Mouse (Mus musculus): ENCODE measurements around the gene Pxdc1.

DNA sequence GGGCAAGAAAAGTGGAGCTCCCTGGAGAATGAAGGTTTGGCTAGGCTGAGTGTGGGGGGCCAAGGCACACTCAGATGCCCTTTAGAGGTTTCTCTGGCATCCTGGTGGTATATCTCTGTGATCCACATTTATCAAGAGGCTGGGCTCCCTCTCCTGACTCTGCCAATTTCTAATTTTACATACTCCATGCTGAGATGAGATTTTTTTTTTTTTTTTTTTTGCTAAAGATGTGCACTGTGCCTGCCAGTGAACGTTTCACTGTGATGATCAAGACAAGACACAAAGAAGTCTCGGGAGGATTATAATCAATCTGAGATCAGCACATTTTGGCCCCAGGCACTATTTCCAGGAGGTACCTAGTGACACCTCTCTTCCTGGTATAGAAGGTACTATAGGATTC lies 46.2 kb downstream of the Pxdc1 start:
- no peak for TF ChIP-seq MYOD1 (IDR thresholded peaks at IDR 0.05; ENCODE audit: control insufficient read depth in 1 of 3, insufficient read length in 2 of 3, low read depth in 2 of 3)
- TF ChIP-seq POLR2A (IDR thresholded peaks at IDR 0.05; ENCODE audit: insufficient read length, low read depth), result no peak
- no peak for TF ChIP-seq MYOG (IDR thresholded peaks at IDR 0.05; ENCODE audit: control insufficient read depth in 1 of 3, insufficient read depth in 1 of 3, insufficient read length in 2 of 3, low read depth in 2 of 3)
